Mouse (Mus musculus): ENCODE results near the gene Rps18. TPM values are rescaled to one million over a fixed set of nuclear protein-coding genes. Genes with fewer than 3 reads are reported as not detected.
A peak's percentile ranks its signal among the peaks of the same experiment; 100 is the strongest.

Gene Rps18
- total and polyA plus RNA-seq, 3 experiments, result 286 to 1,183 TPM; not detected in 1

DNA sequence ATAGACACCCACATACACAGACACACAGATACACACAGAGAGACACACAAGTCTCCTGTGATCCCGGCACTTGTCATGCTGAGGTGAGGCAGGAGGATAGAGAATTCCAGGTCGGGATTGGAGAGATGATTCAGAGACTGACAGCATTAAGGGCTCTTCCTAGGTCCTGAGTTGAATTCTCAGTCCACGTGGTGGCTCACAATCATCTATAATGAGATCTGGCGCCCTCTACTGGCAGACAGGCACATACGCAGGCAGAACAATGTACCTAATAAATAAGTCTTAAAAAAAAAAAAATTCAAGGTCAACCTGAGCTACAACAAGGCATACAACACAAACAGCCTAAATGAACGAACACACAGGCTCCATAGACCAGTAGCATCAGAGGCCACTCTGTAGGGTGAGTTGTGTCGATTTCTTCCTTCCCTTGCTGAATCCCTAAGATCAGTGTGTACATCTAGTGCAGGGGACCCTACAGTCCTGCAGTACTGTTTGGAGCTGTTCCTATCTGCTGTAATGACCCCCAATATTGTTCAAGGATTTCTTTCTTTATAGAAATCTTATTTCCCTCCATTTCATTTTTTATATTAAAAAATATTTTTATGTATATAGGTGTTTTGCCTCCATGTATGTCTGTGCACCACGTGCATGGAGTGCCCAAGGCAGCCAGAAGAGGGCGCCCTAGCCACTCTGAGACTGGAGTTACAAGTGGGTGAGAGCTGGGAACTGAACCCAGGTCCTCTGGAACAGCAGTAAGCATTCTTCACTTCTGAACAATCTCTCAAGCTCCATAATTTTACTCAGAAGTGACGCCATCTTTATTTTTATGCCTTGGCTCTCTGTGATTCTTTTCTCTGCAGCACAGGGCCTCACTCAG lies 36.2 kb upstream of the Rps18 start:
- Histone ChIP-seq H3K27ac (ENCODE audit: control insufficient read depth, low read depth, low read length) (no peak overlapping the region), H3K27me3 (ENCODE audit: control insufficient read depth in 1 of 2, insufficient read depth in 2 of 2, low read length in 2 of 2) (no peaks in the 10 kb centered on the region; a peak in 1 of 4 replicates), H3K36me3 (ENCODE audit: control insufficient read depth in 1 of 2, insufficient read depth in 2 of 2, low read length in 2 of 2) (no peaks in the 10 kb centered on the region), H3K4me1 (ENCODE audit: control insufficient read depth in 1 of 2, insufficient read depth in 2 of 2, low read length in 2 of 2) (no peaks in the 10 kb centered on the region), H3K4me3 (ENCODE audit: control insufficient read depth in 1 of 2, insufficient read depth in 1 of 2, low read depth in 2 of 2, low read length in 2 of 2) (peak overlapping the region; percentile 29 to 34; a peak in 2 of 4 replicates), H3K79me2 (ENCODE audit: control insufficient read depth, insufficient read depth, low read length, poor library complexity) (no peaks in the 10 kb centered on the region), H3K9ac (ENCODE audit: control insufficient read depth, low read depth, low read length, poor library complexity, severe bottlenecking) (peak overlapping the region; percentile 45), H3K9me3 (replicated peaks; ENCODE audit: insufficient read depth, low read length) (no peaks in the 10 kb centered on the region)
- DNase-seq (ENCODE audit: low read depth, low spot score), result peak; percentile 87
- TF ChIP-seq KAT2A (conservative IDR thresholded peaks at IDR 0.05; ENCODE audit: low read depth, low read length) (no peak), MAZ (IDR thresholded peaks at IDR 0.05; ENCODE audit: low read depth, low read length) (no peak), POLR2AphosphoS5 (IDR thresholded peaks at IDR 0.05; ENCODE audit: borderline replicate concordance, low read depth, low read length) (no peak), HCFC1 (IDR thresholded peaks at IDR 0.05; ENCODE audit: low read depth, low read length) (no peak), ZMIZ1 (IDR thresholded peaks at IDR 0.05; ENCODE audit: low read depth, low read length) (no peak), NELFE (IDR thresholded peaks at IDR 0.05; ENCODE audit: low read depth, low read length) (no peak), JUND (IDR thresholded peaks at IDR 0.05; ENCODE audit: low read depth, low read length) (no peak), ZKSCAN1 (IDR thresholded peaks at IDR 0.05; ENCODE audit: low read depth, low read length) (no peak), MYC (IDR thresholded peaks at IDR 0.05; ENCODE audit: low read depth, low read length) (peak; percentile 58; the same call in 1 of the 2 replicates), CTCF (IDR thresholded peaks at IDR 0.05 in 2 of 3, conservative IDR thresholded peaks at IDR 0.05 in 1 of 3; ENCODE audit: control insufficient read depth in 1 of 3, insufficient read depth in 1 of 3, low read depth in 2 of 3, low read length in 3 of 3, poor library complexity in 1 of 3, severe bottlenecking in 1 of 3) (peak; percentile 53 to 68 (median 63)), POLR2A (IDR thresholded peaks at IDR 0.05; ENCODE audit: control insufficient read depth in 1 of 2, insufficient read depth in 1 of 2, low read depth in 1 of 2, low read length in 2 of 2, poor library complexity in 1 of 2) (no peak), ELF1 (IDR thresholded peaks at IDR 0.05; ENCODE audit: low read depth, low read length) (no peak), SMC3 (IDR thresholded peaks at IDR 0.05; ENCODE audit: low read depth, low read length) (peak; percentile 36), MAX (IDR thresholded peaks at IDR 0.05; ENCODE audit: low read length) (peak; percentile 72), MAFK (IDR thresholded peaks at IDR 0.05; ENCODE audit: borderline replicate concordance, low read depth, low read length) (no peak), NRF1 (IDR thresholded peaks at IDR 0.05; ENCODE audit: insufficient read depth, low read depth, low read length, poor library complexity, severe bottlenecking) (no peak), ETS1 (IDR thresholded peaks at IDR 0.05; ENCODE audit: low read depth, low read length) (no peak), CHD1 (IDR thresholded peaks at IDR 0.05; ENCODE audit: low read depth, low read length) (no peak), EP300 (IDR thresholded peaks at IDR 0.05; ENCODE audit: low read depth in 1 of 2, low read length in 2 of 2) (no peak), GATA1 (IDR thresholded peaks at IDR 0.05; ENCODE audit: low read depth, low read length) (no peak), E2F4 (IDR thresholded peaks at IDR 0.05; ENCODE audit: borderline replicate concordance, low read depth, low read length) (no peak), CHD2 (IDR thresholded peaks at IDR 0.05; ENCODE audit: low read length) (no peak), TCF12 (IDR thresholded peaks at IDR 0.05; ENCODE audit: low read depth, low read length) (no peak), POLR2AphosphoS2 (IDR thresholded peaks at IDR 0.05; ENCODE audit: low read length) (no peak), RCOR1 (IDR thresholded peaks at IDR 0.05; ENCODE audit: low read depth, low read length) (no peak), GABPA (IDR thresholded peaks at IDR 0.05; ENCODE audit: low read depth, low read length) (no peak), TBP (IDR thresholded peaks at IDR 0.05; ENCODE audit: low read depth, low read length) (no peak), SIN3A (IDR thresholded peaks at IDR 0.05; ENCODE audit: low read length) (no peak), MXI1 (IDR thresholded peaks at IDR 0.05; ENCODE audit: low read depth, low read length) (peak; percentile 63; the same call in 1 of the 2 replicates), TAL1 (IDR thresholded peaks at IDR 0.05; ENCODE audit: low read length) (no peak), ZC3H11A (IDR thresholded peaks at IDR 0.05; ENCODE audit: low read depth, low read length) (no peak), USF2 (IDR thresholded peaks at IDR 0.05; ENCODE audit: borderline replicate concordance in 1 of 2, insufficient read depth in 1 of 2, low read depth in 1 of 2, low read length in 2 of 2) (peak in 1 of 2 experiments; percentile 74; a peak in 1 of 4 replicates), MEF2A (IDR thresholded peaks at IDR 0.05; ENCODE audit: extremely low read depth, insufficient replicate concordance, low read depth, low read length, poor library complexity, severe bottlenecking) (no peak), USF1 (IDR thresholded peaks at IDR 0.05; ENCODE audit: low read depth, low read length) (peak; percentile 88), MYB (IDR thresholded peaks at IDR 0.05; ENCODE audit: low read depth, low read length) (no peak), BHLHE40 (IDR thresholded peaks at IDR 0.05; ENCODE audit: borderline replicate concordance, low read depth, low read length) (no peak)

Data from MEL (cell line).